Mouse (Mus musculus): ENCODE results near the gene Nbr1.

Nbr1 gene

DNA sequence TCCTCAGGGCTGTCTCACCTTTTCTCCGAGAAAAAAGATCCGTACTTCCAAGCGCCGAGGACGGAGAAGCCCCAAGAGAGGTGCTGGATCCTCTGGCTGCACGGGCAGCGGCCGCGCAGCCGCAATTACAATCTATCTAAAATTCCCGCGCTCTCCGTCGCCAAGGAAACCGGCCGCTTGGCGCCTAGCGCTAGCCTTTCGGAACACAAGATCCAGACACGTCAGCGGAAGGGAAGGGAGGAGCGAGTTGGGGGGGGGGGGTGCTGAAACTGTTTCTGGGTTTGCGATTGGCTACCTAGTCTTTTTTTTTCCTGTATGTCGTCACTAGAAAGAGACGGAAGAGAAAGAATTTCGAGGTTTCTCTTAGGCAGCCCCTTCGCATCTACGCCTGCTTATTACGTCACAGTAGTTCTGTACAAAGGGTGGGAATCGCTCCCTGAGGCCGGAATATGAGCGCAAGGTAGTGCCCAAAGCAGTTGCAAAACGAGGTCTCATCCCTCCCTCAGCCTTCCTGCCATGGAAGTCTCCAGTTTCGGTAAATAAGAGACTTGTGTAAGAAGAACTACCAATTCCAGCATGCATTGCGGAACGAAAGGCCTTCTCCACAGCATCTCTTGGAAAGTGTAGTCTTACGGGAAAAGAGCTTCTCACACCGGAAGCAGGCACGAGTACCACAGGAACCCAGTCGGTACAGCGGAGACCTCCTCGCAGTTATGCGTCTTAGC lies at the start of gene Nbr1, which contains the start of gene Brca1:
TSS of gene Nbr1 (plus strand) at position 399 of the 725 bp plus-strand sequence.
TSS of gene Brca1 (minus strand) at position 205 of the 725 bp plus-strand sequence.
- DNase-seq, result peak; percentile 99

DNA sequence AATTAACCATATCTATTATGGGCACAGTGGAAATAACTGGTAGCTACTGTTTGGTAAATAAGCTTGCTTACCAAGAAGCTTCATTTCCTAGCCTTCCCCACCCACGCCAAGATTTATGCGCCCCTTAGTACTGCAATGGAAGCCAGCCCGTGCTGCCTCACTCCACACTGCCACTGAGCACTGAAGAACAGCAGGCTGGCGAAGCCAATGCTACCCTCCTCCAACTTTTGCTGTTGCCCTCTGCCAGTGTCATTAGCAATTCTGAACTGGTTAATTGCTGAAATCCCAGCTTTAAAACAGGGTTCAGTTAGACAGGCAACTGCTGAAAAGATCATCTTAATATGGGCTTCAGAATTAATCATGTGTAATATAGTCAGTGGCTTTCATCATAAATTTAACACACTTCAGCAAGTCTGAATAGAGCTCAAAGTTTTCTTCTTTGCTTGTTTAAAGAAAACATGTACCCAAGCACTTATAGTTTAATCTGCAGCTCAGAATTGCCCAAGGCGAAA lies 45.6 kb upstream of the Nbr1 start:
- DNase-seq, result no peak

- no peak for DNase-seq
Measured at GRCm38 (mm10) chr11:101507090-101507489, 44.9 kb upstream of the Nbr1 start.

- DNase-seq, result no peak
Measured at GRCm38 (mm10) chr11:101518937-101519336, 33.0 kb upstream of the Nbr1 start.

DNA sequence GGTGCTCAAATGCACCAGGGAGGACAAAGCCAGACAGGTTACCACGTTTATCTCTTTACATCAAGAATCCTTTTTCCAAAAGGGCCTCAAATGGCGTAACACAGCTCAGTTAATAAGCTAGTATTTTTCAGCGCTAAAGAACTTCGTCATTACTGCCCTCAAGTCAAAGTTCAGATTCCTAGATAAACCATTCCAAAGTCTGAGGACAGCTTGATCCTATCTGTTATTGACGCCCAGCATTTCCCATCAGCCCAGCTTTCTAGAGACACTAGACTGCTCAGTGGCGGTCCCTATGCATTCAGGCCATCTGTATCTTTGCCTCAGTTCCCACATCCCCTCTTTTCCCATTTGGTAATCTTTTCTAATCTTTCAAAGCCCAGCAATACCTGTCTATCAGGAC lies 32.6 kb upstream of the Nbr1 start:
- DNase-seq, result no peak

DNA sequence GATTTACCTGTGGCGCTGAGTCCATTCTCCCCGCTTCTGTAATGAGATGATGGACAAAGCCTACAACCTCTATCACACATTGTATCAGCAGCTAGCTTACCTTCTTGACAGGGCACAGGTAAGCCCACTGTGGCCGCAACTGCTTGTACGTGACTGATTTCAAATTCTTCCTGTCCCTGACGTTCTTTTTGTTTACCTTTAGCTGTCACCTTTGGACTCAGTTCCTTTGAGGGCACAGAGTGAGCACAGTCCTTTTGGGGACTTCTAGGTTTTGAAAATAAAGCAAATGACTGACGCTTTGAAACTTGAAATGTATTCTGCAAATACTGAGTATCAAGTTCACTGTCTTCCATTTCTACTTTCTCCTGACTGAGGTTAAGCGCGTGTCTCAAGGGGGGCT lies 27.5 kb upstream of the Nbr1 start:
- DNase-seq, result no peak

DNA sequence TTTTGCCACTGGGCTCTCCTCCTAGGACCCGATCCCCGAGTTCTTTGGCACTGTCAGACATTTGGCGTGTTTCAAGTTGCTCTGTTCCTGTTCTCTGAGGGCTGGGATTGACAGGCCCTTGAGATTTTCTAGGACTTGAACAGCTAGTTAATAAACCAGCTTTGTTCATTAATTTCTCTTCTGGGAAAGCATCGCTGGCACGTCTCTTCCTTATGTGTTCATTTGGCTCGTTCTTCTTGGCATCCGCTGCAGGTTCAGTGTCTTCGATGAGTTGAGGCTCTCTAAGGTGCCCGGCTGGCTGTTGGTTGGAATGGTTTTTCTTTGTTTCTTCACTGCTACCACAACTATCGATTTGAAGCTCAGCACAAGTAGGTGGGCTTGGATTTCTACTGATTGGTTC lies 26.9 kb upstream of the Nbr1 start:
- no peak for DNase-seq

DNA sequence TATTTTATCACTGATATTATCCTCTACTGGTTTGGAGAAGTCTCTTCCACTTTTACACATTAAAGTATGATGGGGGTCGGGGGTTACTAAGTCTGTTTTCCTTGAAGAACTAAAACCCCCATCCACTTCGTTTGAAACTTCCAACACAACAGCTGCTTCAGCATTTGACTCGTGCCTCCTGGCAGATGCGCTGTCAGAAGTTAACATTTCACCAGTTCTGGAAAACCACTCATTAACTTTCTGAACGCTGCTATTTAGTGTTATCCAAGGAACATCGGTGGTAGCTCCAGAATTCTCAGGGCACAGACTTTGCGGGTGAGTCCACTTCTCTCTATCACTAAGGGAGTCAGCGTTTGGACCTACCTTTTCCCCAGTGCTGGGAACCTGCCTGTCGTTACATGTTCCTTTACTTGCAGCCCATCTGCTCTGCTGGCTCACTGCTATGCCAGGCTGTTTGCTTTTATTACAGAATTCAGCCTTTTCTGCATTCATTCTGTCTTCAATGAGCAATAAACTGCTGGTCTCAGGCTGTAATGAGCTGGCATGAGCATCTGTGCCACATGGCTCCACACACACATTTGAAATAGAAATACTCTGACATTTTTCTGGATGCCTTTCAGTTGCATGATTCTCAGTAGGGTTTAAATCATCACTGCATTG lies 25.9 kb upstream of the Nbr1 start:
- DNase-seq, result no peak

- no peak for DNase-seq
Measured at GRCm38 (mm10) chr11:101526686-101527085, 25.3 kb upstream of the Nbr1 start.

DNA sequence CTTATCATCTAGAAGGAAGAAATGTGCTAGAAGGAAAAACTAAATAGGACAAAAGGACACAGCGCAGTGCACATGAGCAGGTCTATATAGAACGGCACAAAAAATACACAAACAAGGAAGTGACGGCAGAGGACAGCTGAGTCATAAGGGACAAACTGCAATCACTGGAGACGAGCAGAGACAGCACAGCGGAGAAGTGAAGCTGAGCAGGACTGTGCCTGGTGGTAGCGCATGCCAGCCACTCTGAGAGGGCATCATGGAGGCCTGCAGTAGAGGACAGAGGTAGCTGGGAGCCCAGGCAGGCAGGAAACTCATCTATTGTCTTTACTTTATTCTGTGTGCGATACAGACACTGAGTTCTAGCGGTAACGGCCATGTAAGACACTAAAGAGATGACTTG lies 8.4 kb upstream of the Nbr1 start:
- peak; percentile 84 for DNase-seq

DNA sequence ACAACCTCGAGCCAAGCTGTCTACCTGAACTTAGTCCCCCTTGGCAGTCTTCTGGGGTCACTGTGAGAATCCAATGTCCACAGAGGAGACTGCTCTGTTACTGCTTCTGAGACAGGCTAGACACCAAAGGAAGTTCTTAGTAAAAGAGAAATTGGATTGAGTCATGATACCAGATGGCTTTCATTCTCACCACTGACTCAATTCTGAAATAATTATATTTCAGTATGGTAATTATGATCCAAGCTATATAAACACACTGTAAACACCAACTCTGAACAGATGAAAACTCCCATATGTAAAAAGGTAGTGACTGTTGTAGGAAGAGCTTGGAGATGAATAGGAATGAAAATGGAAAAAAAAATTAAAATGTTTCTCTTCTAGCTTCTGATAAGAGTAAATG lies 7.8 kb upstream of the Nbr1 start:
- no peak for DNase-seq

DNA sequence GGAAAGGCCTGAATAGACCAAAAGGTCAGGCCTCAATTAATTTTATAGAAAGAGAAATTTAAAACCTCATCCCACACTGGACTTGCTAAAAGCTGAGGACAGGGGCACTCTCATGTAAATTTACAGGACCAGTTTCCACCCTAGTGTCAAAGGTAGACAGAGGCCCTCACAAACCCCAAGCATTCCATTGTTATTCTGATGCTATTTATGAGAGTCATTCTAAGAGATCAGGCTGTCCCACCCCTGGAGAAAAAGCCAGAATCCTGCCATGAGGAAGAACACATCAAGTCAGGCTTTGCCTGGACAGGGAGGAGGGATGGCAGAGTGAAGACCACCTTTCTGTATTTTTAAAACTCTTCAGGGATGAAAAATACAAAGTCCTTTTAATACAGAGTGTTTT lies 3.4 kb upstream of the Nbr1 start:
- no peak for DNase-seq

- peak; percentile 100 for DNase-seq
Measured at GRCm38 (mm10) chr11:101552476-101553300, 739 bp downstream of the Nbr1 start.

GRCm38 (mm10) chr11:101553354-101553930 lies 1.5 kb downstream of the Nbr1 start:
- DNase-seq, result peak; percentile 87

- no peak for DNase-seq
Measured at GRCm38 (mm10) chr11:101556541-101556940, 4.6 kb downstream of the Nbr1 start.

DNA sequence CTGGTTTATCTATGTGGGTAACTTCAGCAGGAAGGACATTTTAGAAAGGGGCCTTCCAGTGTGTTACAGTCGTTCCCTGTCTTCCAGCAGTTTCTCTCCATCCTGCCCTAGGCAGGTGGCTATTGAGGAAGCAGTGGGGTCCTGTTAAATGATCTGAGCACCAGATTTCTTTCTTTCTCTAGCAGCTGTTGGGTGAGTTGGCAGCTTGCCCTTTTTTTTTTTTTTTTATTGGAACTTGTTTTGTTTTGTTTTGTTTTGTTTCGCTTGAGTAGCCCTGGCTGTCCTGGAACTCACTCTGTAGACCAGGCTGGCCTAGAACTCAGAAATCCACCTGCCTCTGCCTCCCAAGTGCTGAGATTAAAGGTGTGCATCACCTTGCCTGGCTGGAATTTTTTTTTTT lies 5.0 kb downstream of the Nbr1 start:
- no peak for DNase-seq

- no peak for DNase-seq
Measured at GRCm38 (mm10) chr11:101562391-101562790, 10.4 kb downstream of the Nbr1 start.

- DNase-seq, result no peak
Measured at GRCm38 (mm10) chr11:101568421-101568820, 16.5 kb downstream of the Nbr1 start.

GRCm38 (mm10) chr11:101576116-101576515 lies 24.2 kb downstream of the Nbr1 start:
- DNase-seq, result no peak

DNA sequence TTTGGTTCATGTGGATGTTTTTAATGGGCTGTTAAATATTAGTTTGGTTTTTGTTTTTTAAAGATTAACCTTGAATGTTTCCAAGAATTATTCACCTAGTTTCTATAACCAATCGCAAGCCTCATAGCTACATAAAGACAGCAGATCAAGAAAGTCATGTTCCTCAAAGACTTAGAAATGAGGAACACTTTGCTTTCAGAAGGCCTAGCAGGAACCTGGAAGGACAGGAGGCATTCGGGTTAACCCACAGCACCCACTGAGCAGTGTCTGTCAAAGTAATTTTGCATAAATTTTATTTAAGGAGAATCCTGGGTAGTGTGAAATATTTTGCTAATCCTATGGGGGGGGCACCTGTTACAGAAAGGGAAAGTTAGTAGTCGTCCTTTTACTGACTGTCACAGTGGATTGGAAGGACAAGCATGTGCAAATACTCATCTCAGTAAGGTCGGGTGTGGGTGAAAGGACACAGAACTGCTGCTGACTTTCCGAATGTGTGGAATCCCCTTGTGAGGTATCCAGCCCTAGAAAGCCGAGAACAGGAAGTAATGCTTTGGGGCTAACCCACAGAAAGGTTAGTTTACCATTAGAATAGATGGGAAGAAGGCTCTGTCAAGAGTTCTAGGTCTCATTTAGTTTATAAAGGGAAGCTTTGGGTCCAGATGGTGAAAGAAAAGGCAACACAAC lies 29.3 kb downstream of the Nbr1 start:
- no peak for DNase-seq

DNA sequence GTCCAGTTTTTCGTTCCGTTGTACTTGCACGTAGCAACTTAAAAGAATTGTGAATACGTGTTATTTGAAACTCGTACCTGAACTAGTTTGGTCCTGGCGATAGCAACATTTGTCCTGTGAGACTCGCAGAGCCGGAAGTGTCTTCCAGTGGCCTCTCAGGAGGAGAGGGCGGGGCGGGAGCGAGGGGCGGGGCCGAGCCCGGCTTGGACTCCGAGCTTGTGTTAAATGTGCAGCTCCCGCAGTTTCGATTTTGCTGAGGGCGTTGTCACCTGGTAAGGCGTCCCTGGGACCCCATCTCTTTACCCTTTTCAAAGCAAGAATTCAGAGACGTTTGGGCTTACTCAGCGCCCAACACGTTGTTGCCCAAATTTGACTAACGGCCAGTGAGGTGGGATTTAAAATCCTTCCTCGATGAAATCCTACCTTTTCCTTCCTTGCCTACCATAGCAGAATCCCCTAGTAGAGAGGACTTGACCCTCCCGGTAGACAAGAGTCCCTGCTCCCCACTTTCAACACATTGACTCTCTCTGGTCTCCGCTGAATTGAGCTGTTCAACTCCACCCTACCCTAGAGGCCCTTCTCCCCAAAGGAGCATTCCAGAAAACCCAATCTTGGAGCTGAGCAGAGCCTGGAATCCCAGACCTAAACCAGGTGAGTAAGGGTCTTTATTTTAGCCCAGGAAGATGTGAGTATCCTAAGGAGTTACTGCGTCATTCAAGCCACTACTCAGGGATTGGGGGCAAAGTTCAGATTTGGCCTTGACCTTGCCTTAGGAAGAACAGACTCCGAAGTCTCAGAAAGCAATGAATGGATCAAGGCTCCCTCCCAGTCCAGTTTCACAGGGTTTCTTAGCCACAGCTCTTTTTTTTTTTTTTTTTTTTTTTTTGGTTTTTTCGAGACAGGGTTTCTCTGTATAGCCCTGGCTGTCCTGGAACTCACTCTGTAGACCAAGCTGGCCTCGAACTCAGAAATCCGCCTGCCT lies 30.4 kb downstream of the Nbr1 start, which contains the start of gene Tmem106a:
TSS of gene Tmem106a (plus strand) at position 189 of the 982 bp plus-strand sequence.
- peak; percentile 98 for DNase-seq

All from heart, adult 11 months (tissue).